Mouse (Mus musculus) left cerebral cortex, adult 11 months (tissue): ENCODE data around the gene Ythdf1.

ENCODE experiments used
- DNase-seq: peaks from one replicate; pipeline ENCODE4 v3.0.0; 2022; ENCODE audit warnings: low spot score

The Ythdf1 gene

DNA sequence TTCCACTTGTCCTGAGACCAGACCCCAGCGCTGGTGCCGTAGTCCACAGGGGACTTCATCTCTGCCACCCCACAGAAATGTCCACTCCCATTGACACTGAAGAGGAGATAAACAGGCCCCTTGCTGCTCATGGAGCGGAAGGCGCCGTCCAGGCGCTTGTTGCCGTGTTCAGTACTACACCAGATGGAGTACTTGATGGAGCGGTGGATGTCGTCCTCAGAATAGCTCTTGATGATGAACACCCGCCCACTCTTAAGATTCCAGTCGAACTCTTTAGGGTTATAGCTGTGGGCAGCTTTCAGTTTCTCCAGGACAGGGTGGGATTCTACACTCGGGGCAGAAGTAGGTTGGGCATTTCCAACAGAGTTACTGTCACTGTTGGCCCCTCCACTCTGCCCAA, 9.8 kb downstream of the Ythdf1 start:
- no peak for DNase-seq

DNA sequence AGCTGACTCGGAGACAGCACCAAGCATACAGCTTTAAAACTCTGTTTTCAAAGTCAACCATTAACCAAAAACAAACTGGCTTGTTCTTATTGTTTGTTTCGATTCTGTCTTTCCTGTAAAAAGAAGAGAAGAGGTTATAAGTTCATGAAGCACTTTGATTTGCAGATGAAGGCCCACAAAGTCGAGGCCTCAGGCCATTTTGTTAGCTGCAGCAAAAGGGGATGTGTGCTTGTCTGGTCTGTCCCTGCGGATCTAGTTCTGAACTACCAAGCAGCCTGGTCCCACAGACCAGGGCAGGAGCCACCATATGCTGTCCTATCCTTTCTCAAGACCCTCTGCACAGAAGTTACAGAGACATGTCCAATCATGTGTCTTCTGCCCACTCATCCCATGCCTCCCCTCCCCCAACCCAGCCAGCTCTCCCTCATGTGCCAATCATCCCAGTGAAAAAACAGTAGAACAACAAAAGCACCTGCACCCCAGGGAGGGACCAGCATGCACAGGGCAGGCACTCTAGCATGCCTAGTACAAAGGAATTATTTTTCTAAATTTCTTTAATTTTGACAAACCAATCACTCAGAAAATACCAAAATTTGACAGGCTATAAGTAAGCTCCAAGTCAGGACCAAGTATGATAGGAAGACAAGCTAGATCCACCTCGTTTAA, 15.1 kb downstream of the Ythdf1 start:
- no peak for DNase-seq

DNA sequence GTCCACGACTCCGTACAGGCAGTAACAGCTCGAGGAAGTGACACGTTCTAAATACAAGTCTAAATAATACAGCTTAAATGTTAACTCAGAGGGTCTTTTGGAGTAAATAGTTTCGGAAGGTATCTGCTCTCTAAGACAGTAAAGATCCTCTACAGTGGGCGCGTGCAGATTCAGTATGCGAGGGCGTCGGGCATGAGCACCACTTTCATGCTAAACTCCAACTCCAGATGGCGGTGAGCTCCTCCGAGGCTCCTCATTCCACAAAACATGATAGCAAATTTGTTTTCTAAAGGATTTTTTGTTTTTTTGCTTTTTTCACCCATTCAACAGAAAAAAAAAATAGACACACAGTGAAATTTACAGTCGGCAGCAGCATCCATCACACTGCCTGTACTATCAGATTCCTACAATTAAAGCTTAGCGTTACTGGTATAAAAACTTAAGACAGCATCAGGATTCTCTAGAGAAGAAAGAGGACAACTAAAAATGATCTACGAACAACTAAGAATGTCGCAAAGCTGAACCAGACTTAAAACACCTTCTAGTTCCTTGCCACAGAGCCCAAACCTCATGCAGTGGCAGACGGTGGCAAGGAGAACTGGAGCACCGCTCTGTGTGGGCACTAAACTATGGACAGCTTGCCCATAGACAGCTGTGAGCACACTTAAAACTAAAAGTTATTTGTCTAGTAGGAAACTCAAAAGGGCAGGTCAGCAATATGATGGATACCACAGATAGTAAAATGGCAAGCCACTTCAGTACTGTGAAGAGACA, 16.1 kb downstream of the Ythdf1 start:
- no peak for DNase-seq

DNA sequence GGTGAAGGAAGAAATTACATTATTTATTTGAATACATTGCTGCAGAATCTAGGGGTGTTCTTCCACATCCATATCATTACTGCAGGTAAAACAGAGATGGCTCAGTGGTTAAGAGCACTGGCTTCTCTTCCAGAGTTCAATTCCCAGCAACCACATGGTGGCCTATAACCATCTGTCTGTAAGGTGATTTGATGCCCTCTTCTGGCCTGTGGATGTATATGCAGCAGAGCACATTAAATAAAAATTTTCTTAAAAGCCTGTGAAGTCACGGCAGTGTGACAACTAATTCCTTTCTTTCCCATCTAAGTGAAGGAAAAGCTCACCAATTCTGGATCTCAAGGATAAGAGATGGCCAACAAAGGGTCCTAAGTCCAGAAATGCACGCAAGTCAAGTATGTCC, 18.7 kb downstream of the Ythdf1 start:
- peak; percentile 27 for DNase-seq

DNA sequence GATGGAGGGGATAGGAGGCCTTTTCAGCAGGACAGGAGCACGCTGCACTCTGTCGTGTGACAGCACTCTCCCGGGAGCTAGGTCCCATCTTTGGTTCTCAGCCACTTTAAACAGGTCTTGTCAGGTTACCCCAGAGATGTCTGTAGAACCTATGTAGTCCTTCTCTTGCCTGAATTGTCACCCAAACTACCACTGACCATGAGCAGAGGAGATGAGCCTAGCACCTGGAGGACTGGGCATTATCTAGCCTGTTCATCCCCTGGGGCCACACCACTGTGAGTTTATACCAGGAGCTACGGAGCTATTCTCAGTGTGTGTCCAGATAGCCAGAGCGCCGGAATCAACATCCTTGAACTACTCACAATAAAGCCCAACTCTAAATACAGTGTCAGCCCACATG, 22.9 kb downstream of the Ythdf1 start:
- no peak for DNase-seq

DNA sequence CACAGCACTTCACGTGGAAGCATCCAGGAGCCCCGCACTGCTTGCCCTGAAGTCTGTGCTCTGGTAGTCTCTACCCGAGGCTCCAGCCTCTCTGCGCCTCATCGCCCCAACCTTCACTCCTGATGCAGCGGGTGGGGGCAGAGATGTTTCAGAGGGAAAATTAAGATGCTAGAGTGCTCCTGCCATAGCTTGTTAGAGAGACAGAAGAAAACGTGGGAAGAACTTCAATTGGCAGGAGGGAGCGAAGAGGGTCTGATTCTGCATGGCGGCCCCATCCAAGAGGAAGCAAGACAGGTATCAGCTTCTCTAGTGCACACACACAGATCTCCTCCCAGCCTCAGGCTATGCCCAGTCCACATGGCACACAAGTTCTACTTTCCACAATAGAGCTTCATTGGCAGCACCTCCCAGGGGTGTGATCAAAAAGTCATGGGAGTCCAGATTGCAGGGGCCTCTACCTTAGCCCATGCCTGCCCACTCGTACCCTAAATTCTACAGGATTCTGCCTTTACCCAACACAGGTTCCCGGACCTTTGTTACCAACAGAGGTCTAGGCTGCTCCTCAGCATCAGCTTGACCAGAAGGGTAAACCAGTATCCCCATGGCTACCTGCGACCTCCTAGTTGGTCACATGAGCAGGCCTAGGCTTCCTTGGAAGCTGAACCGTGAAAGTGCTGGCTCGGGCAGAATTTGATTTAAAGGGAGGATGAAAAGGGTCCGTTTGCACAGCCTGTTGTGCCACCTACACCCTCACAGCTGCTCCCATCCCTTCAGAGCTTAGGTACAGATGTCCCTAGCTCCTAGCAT, 23.7 kb downstream of the Ythdf1 start:
- peak; percentile 26 for DNase-seq

DNA sequence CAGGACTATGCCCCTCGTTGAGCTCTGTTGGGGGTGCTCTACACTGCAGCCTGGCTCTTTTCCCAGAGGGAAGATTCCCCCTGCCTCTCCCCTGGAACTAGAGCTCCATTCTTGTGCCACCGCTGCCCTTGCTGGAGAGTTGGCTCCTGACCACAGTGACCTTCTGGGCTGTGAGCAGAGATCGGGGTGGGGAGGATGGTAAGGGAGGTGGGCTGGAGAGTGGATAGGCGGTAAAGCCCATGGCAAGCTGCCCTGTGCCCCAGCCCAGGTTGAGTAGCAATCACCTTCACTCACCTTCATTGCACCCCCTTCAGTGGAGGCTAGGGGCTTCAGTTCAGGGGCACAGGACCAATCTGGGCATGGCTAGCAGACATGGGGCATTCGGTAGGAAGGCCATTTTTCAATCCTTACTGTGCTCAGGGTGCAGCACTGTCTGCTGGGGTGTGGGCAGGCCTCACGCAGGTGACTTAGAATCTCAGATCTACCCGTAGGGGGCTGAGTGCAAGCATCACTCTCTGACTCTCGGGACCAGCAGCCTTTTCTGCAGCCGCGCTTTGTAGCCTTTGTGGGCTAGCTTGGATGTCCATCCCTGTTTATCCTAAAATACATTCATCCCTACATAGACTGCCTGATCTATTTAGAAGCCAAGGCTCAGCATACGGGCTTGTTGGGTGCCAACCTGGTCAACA, 24.8 kb downstream of the Ythdf1 start:
- peak; percentile 29 for DNase-seq

DNA sequence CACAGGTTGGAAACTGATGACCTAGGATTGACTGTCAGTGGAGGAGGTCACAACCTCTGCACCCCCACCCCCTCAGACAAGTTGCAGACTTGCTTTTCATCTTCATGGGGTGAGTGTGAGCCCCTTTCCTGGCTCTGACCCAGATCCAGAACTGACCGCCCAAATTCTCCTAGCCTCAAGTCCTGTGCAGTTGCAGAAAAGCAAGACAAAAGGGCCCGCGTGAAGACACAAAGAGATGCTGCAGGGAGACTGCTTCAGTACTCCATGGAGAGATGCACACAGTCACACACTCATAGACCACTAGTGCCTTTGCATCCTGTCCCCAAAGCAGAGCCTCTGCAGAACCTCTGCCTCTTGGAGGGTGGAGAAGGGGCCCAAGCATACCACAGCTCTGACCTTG, 25.4 kb downstream of the Ythdf1 start:
- peak; percentile 27 for DNase-seq

DNA sequence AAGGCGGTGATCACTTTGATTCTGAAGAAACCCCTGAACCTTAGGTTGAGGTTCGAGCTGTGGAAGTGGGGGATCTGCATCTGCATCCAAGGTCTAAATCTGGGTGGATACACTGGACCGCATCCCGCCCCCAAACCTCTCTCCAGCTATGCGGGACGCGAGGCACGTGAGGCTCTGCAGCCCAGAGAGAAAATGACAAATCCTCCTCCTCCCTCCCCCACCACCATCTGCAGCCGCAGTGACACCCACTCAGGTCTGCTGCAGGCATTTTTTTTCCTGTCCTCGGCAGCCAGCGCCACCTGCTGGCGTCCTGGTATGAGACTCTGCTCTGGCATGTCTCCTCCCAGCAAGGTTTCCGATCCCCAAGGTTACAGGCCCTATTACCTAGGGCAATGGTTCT, 26.0 kb downstream of the Ythdf1 start:
- DNase-seq = peak; percentile 86

DNA sequence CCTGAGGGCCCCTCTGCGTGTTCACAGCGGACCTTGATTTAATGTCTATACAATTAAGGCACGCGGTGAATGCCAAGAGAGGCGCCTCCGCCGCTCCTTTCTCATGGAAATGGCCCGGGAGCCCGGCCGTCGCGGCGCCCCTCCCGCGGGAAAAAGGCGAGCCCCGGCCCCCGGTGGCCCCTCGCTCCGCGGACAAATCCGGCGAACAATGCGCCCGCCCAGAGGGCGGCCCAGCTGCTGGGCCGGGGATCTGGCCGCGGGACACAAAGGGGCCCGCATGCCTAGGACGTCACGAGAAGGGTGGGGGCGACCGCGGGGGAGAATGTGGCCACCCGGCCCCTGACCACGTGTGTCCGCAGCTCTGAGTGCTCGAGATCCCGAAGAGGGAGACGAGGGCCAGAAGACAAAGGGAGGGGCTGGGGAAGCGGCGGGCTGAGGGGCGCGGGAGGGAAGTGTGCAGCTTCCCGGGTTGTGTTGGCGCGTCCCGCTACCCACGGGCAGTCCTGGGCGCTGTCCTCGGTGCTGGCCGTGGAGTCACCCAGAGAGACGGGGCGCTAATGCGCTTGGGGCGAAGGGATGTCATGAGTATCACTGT, 26.6 kb downstream of the Ythdf1 start:
- peak; percentile 26 for DNase-seq

DNA sequence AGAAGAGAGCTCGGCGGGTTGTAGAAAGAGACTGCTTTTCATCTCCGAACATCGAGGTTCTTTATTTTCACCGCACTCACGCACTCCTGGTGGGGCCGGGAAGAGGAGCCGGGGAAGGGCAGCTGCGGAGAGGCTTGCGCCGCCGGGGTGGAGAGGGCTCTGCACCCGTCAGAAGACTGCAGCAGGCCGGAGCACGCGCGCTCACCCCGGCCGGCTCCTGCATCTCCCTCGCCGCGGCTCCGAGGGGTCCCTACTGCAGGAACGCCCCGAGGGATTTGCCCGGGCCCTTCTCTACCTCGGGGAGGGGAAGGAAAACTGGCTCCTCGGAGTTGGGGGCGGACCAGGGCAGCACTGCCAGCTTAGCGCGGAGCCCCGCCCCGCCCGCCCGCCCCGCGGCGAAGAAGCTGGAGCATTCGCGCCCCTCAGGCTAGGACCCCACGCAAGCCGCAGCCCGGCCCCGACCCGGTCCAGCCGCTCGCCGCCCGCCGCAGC, 27.2 kb downstream of the Ythdf1 start:
- no peak for DNase-seq

DNA sequence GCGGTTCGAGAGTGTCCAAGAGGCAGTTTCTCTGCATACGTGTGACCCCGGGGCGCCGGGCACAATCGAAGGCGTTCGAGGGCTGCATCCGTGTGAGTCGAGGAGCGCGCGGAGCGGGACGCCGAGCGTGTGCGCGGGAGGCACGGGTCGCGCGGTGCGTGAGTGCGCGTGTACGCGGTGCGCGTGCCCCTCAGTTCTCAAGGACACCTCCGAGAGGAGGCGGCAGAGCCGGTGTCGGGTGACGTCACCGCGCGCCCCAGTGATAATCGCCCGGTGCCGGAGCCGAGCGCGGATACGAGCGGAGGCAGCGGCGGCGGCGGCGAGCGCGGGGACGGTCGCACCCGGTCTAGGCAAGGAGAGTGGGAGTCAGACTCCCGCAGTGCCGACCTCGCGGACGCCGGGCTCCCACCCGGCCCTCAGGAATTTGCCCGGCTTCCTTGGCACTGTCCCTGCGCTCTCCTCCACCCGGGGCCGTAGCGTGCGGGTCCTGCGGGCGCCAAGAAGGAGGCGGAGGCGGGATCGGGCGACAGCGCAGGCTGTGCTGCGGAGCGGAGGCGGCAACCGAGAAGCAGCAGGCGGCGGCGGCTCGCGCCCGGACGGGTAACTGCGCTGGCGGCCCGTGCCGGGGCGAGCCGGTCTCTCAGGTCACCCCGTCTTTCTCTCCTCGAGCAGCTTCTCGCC, 27.8 kb downstream of the Ythdf1 start:
- DNase-seq = peak; percentile 89

DNA sequence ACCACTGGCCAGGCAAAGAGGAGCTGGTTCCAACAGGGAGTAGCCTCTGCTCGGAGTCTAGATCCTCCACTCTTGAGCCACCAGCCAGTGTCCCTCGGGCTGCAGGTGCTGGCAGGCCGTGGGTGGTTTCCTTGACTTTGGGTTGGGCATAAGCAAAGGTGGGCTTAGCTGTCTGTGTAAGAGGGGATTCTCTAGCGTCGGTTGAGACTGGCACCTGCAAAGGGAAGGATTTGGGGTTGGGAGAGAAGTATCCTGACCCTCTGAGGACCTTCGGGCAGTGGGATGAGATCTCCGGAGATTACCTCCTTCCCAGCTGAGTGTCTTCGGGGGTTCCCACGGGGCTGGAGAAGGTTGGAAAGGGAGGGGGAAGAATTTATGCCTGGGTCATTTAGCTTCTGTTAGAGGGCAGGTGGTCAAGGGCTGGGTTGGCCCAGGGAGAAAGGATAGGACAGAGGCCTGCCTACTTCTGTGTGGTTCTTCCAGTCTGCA, 28.9 kb downstream of the Ythdf1 start:
- DNase-seq = no peak

DNA sequence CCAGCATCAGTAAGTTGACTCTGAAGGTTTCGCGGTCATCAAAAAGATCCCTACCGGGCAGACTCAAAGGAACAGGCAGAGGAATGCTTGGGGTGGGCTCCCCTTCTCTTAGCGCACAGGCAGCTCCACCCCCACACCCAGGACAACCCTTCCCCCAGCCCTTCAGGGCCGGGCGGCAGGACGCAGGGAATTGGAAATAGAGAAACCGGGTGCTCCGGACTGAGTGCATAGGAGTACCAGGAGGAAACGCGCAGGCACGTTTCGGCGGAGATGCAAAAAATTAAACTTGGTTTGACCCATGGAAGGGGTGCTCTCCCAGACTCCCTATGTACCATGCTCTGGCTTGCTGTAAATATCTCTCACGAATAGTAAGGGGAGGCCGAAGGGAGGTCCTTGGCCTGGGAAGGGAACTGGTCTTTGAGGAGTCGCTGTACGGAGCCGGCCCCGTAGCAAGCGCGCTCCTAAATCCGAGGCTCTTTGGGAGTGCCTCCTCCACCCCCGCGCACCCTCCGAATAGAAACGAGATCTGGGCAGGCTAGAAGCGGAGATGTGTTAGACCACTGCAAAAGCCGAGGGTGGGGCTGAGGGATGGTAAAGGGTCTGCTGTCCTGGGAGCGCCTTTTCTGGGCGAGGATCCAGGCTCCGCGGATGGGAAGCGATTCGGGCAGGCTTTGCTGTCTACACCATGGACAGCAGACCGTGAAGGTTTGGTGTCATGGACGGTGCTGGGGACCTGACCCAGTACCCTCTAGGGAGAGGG, 29.5 kb downstream of the Ythdf1 start:
- peak; percentile 66 for DNase-seq

DNA sequence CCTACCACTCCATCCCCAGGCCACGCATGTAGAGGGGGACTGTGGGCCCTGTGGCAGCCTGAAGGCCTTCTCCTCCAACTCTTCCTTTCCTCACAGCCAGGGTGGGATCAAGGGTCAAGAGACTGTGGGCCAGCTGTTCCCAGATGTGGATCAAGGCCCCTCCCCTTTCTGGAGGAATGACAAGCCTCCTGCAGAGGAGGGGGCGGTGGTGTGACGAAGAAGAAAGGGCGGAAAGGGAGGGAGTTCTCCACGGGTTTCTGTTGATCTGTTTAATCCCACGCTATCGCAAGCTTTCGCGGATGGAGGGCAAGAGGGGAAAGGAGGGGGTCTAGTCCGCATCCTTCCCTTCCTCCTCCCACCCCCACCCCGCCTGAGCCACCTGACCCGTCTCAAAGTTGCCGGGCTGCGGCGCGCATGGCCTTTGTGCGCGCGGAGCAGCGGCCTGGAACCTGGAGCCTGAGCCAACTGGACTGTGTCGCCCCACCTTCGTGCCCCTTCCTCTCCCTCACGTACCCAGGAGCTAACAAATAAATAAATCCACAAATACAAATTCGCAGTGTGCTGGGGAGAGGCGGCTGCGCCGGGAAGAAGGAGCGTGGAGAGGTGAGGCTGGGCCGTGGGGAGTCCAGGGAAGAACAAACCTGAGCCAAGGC, 30.2 kb downstream of the Ythdf1 start:
- DNase-seq = no peak

DNA sequence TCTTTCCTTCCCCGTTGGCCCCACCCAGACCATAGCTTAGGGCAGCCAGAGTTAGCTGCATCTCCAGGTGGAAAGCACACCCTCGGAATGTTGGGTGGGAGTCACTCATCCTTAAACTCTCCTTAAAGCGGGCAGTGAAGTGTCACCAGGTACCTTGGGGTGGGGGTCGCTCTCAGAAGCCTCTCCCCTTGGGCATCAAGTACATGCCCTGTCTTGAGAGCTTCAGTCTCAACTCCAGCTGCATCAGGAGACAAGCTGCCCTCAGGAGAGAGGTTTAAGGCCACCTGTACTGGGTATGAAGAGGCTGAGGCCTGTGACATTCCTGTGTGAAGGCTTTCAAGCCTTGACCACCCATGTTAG, 30.8 kb downstream of the Ythdf1 start:
- no peak for DNase-seq

DNA sequence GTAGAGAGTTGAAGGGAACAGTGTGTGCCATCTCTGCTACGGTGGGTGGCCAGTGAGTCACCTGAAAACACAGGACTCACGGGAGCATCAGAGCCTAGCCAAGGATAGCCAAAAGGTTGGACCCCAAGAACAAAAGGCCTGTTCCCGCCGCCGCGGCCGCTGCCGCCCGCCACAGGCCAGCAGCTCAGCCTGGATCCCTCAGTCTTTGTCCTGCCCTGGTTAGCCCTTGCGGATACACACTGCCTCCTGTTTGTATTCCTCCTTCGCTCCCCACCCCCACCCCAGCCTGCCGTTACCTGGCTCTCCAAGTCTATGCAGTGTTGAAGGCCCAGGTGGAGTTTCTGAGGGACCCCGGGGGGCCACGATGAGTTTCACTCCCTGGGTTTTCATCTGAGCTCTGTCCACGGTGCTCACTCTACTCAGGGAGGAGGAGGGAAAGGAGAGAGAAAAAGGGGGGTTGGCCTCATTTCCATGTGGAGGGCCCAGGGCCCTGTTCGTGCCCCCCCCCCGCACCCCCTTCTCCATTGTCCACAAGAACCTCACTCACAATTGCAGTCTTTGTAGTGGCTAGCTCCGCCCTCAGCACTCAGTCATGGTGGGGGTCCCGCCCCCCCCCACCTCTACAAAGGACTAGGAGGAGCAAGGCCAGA, 31.4 kb downstream of the Ythdf1 start:
- DNase-seq = no peak

DNA sequence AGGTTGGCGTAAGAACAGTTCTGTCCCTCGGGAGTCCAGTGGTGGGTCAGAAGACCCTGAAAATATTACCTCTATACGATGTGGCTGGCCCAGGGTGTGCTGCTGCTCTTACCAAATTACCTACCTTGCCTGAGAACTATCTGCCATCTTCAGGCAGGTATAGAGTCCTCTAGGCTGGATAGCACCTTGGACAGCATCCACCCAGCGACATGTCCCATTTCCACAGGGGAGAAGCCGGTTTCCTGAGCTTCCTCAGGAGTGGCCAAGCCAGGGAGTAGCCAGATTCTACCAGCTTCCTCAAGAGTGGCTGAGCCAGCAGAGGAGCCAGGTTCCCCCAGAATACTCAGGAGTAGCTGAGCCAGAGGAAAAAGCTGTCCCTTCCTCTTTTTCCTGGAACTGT, 35.5 kb downstream of the Ythdf1 start:
- no peak for DNase-seq

DNA sequence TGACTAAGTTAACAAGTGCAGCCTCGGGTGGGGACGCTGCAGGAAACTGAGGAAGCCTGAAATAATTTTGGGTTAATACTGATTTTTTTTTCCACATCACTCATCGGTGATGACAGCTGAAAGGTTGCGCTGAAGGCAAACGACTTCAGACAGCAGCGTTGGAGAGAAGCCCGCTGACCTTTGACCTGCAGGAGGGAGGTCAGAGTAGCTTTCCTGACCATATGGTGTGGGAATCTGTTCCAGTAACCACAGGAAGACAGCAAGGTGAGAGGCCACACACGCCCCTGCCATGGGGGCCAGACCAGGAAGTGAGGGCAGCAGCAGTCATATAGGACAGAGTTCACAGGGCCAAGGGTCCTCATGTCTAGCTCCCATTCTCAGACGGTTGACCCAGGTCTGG, 39.5 kb downstream of the Ythdf1 start:
- DNase-seq = no peak
